Mouse (Mus musculus) heart, adult 2 months (tissue): ENCODE data around the gene Klk10.

Experiments used
- CTCF ChIP-seq: fragments of 200-600 bp; IDR thresholded peaks from 2 replicates; pipeline ENCODE4 v1.8.1; 2022; ENCODE audit warnings: antibody characterized with exemption, mild to moderate bottlenecking, moderate library complexity
- EP300 ChIP-seq: fragments of 200-500 bp; IDR thresholded peaks from 2 replicates; pipeline ENCODE4 v1.6.1; 2011; ENCODE audit warnings: low read depth, low read length, control low read depth; ENCODE audit not compliant: insufficient read depth
- POLR2A ChIP-seq: fragments of 200-500 bp; IDR thresholded peaks from 2 replicates; pipeline ENCODE4 v1.6.1; 2011; ENCODE audit warnings: mild to moderate bottlenecking, low read depth, low read length, control low read depth; ENCODE audit not compliant: insufficient read depth

DNA sequence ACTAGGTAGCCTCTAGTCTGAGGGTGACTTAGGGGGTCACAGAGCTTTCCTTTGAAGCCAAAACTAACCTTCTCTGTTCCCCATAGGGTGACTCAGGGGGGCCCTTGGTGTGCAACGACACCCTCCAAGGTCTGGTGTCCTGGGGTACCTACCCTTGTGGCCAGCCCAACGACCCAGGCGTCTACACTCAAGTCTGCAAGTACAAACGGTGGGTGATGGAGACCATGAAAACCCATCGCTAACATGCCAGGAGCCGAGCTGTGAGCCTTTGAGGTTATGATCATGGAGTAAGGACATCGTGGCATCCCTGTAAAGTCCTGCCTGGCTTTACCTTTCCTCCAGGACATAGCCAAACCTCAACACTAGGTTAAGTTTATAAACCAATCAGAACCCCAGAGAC is 34.4 kb downstream of the Klk10 start:
- TF ChIP-seq POLR2A, result no peak
- TF ChIP-seq CTCF, result no peak
- TF ChIP-seq EP300, result no peak
